Mouse (Mus musculus): Measurements from ENCODE around the gene Nup188. TPM values are rescaled to one million over a fixed set of nuclear protein-coding genes. Genes with fewer than 3 reads are reported as not detected.
A peak's percentile ranks its signal among the peaks of the same experiment; 100 is the strongest.

The Nup188 gene
- total and polyA plus RNA-seq, 3 experiments: 22.1 to 89.5 (median 62.8) TPM

- H3K36me3 ChIP-seq (replicated peaks): peaks cover 49% of the 10 kb centered on the region
- H3K27me3 ChIP-seq (ENCODE audit: insufficient read depth, low read length): no peaks in the 10 kb centered on the region
- no peak for ATAC-seq (ENCODE audit: extremely low read depth, insufficient number of reproducible peaks, low FRiP score, poor library complexity, severe bottlenecking)
- TF ChIP-seq GATA1 (IDR thresholded peaks at IDR 0.05; ENCODE audit: borderline replicate concordance, low read length) (no peak), CTCF (IDR thresholded peaks at IDR 0.05; ENCODE audit: low read depth, low read length) (no peak), POLR2AphosphoS5 (IDR thresholded peaks at IDR 0.05; ENCODE audit: insufficient replicate concordance, low read depth, low read length) (no peak), TAL1 (conservative IDR thresholded peaks at IDR 0.05; ENCODE audit: low read depth, low read length) (no peak), GATA2 (IDR thresholded peaks at IDR 0.05; ENCODE audit: borderline replicate concordance, low read depth, low read length) (no peak)
- no peaks in the 10 kb centered on the region for H3K9me3 ChIP-seq (replicated peaks)
- peak within 1 kb of the TSS; percentile 42; the same call in 1 of the 2 replicates for H3K4me3 ChIP-seq (ENCODE audit: low read depth, low read length)
- peaks cover 68% of the 10 kb centered on the region for H3K4me1 ChIP-seq (ENCODE audit: insufficient read depth, low read depth, low read length)
- peak; percentile 35 for DNase-seq (ENCODE audit: low spot score)
These were observed 20.4 kb upstream of the Nup188 start, which contains the start of gene Phyhd1 for GRCm38 (mm10) chr2:30265767-30266253. TSS of gene Phyhd1 (plus strand) at chr2:30266203.

DNA sequence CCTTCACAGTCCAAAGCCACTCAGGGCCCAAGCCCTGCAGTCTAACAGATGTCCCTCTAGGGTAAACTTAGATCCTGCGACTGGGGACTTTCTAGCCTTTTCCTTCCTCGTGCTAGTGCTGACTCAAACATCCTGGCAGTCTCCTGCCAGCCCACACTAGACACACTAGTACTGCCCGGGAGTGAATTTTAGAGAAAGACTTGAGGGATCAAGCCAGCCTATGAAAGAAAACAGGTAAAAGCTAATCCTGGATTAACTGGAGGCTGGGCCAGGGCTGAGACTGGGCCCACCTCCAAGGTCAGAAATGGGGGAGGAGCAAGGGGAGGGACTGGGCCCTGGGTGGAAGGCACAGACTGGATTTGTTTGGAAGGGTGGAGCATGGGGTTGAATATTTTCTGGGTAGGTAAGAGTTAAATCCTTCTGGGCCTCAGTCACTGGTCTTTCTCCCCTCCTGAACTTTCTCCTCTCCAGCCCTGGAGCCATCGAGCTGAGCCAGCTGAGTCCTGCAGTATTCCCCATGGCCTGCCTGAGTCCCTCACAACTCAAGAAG, 19.7 kb upstream of the Nup188 start:
- peak; percentile 70 for DNase-seq (ENCODE audit: low spot score)
- ATAC-seq (ENCODE audit: extremely low read depth, insufficient number of reproducible peaks, low FRiP score, poor library complexity, severe bottlenecking): no peak
- Histone ChIP-seq H3K9me3 (replicated peaks) (no peaks in the 10 kb centered on the region), H3K36me3 (replicated peaks) (peaks cover 42% of the 10 kb centered on the region), H3K4me1 (ENCODE audit: insufficient read depth, low read depth, low read length) (peaks cover 68% of the 10 kb centered on the region), H3K4me3 (ENCODE audit: low read depth, low read length) (peak overlapping the region; percentile 42; the same call in 1 of the 2 replicates), H3K27me3 (ENCODE audit: insufficient read depth, low read length) (no peaks in the 10 kb centered on the region)
- TF ChIP-seq POLR2AphosphoS5 (IDR thresholded peaks at IDR 0.05; ENCODE audit: insufficient replicate concordance, low read depth, low read length) (no peak), GATA2 (IDR thresholded peaks at IDR 0.05; ENCODE audit: borderline replicate concordance, low read depth, low read length) (no peak), TAL1 (conservative IDR thresholded peaks at IDR 0.05; ENCODE audit: low read depth, low read length) (no peak), CTCF (IDR thresholded peaks at IDR 0.05; ENCODE audit: low read depth, low read length) (no peak), GATA1 (IDR thresholded peaks at IDR 0.05; ENCODE audit: borderline replicate concordance, low read length) (no peak)

GRCm38 (mm10) chr2:30267466-30267865, 18.7 kb upstream of the Nup188 start:
- Histone ChIP-seq H3K4me3 (ENCODE audit: low read depth, low read length) (peak overlapping the region; percentile 42; the same call in 1 of the 2 replicates), H3K27me3 (ENCODE audit: insufficient read depth, low read length) (no peaks in the 10 kb centered on the region), H3K4me1 (ENCODE audit: insufficient read depth, low read depth, low read length) (peaks cover 68% of the 10 kb centered on the region), H3K9me3 (replicated peaks) (no peaks in the 10 kb centered on the region), H3K36me3 (replicated peaks) (peaks cover 32% of the 10 kb centered on the region)
- TF ChIP-seq CTCF (IDR thresholded peaks at IDR 0.05; ENCODE audit: low read depth, low read length) (no peak), GATA2 (IDR thresholded peaks at IDR 0.05; ENCODE audit: borderline replicate concordance, low read depth, low read length) (no peak)
- ATAC-seq (ENCODE audit: extremely low read depth, insufficient number of reproducible peaks, low FRiP score, poor library complexity, severe bottlenecking) (no peak), DNase-seq (ENCODE audit: low spot score) (no peak)

DNA sequence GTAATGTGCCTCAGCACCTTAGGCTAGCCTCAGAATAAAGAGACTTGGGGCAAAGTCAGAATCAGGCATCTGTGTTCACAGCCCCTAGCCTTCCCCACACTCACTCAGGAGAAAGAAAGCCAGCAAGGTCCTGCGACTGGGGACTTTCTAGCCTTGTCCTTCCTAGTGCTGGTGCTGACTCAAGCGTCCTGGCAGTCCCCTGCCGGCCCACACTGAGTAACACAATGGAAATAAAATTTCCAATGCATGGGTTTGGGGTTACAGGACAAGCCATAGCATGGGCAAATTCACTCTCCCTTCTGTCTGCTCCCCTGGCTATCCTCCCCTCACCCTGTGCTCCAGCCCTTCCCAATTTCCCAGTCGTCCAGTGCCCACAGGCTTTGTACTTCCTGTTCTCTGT, 17.8 kb upstream of the Nup188 start:
- no peaks in the 10 kb centered on the region for H3K9me3 ChIP-seq (replicated peaks)
- H3K4me1 ChIP-seq (ENCODE audit: insufficient read depth, low read depth, low read length): peaks cover 63% of the 10 kb centered on the region
- TF ChIP-seq CTCF (IDR thresholded peaks at IDR 0.05; ENCODE audit: low read depth, low read length) (no peak), GATA1 (IDR thresholded peaks at IDR 0.05; ENCODE audit: borderline replicate concordance, low read length) (no peak), POLR2AphosphoS5 (IDR thresholded peaks at IDR 0.05; ENCODE audit: insufficient replicate concordance, low read depth, low read length) (no peak), GATA2 (IDR thresholded peaks at IDR 0.05; ENCODE audit: borderline replicate concordance, low read depth, low read length) (no peak), TAL1 (conservative IDR thresholded peaks at IDR 0.05; ENCODE audit: low read depth, low read length) (no peak)
- H3K36me3 ChIP-seq (replicated peaks): peaks cover 26% of the 10 kb centered on the region
- H3K4me3 ChIP-seq (ENCODE audit: low read depth, low read length): no peak overlapping the region
- ATAC-seq (ENCODE audit: extremely low read depth, insufficient number of reproducible peaks, low FRiP score, poor library complexity, severe bottlenecking): no peak
- no peaks in the 10 kb centered on the region for H3K27me3 ChIP-seq (ENCODE audit: insufficient read depth, low read length)
- DNase-seq (ENCODE audit: low spot score): no peak

GRCm38 (mm10) chr2:30269241-30269990, 16.8 kb upstream of the Nup188 start:
- H3K4me1 ChIP-seq (ENCODE audit: insufficient read depth, low read depth, low read length): peaks cover 54% of the 10 kb centered on the region
- H3K27me3 ChIP-seq (ENCODE audit: insufficient read depth, low read length): 0 out of 2 replicates have a peak, but pooled peaks cover 2% of the 10 kb centered on the region
- no peaks in the 10 kb centered on the region for H3K9me3 ChIP-seq (replicated peaks)
- DNase-seq (ENCODE audit: low spot score): no peak
- H3K4me3 ChIP-seq (ENCODE audit: low read depth, low read length): no peak overlapping the region
- peaks cover 16% of the 10 kb centered on the region for H3K36me3 ChIP-seq (replicated peaks)
- TF ChIP-seq CTCF (IDR thresholded peaks at IDR 0.05; ENCODE audit: low read depth, low read length) (no peak), GATA2 (IDR thresholded peaks at IDR 0.05; ENCODE audit: borderline replicate concordance, low read depth, low read length) (no peak), GATA1 (IDR thresholded peaks at IDR 0.05; ENCODE audit: borderline replicate concordance, low read length) (no peak)
- ATAC-seq (ENCODE audit: extremely low read depth, insufficient number of reproducible peaks, low FRiP score, poor library complexity, severe bottlenecking): no peak

GRCm38 (mm10) chr2:30270134-30270533, 16.1 kb upstream of the Nup188 start:
- Histone ChIP-seq H3K27me3 (ENCODE audit: insufficient read depth, low read length) (0 out of 2 replicates have a peak, but pooled peaks cover 2% of the 10 kb centered on the region), H3K9me3 (replicated peaks) (no peaks in the 10 kb centered on the region), H3K4me1 (ENCODE audit: insufficient read depth, low read depth, low read length) (peaks cover 47% of the 10 kb centered on the region), H3K36me3 (replicated peaks) (peaks cover 8% of the 10 kb centered on the region), H3K4me3 (ENCODE audit: low read depth, low read length) (no peak overlapping the region)
- TF ChIP-seq GATA1 (IDR thresholded peaks at IDR 0.05; ENCODE audit: borderline replicate concordance, low read length) (no peak), CTCF (IDR thresholded peaks at IDR 0.05; ENCODE audit: low read depth, low read length) (peak; percentile 90)
- DNase-seq (ENCODE audit: low spot score) (peak; percentile 54), ATAC-seq (ENCODE audit: extremely low read depth, insufficient number of reproducible peaks, low FRiP score, poor library complexity, severe bottlenecking) (peak; percentile 45)

All from G1E (cell line).